Comparison of ENCODE assay signal across 8 mouse cellular contexts in the genomic region with DNA sequence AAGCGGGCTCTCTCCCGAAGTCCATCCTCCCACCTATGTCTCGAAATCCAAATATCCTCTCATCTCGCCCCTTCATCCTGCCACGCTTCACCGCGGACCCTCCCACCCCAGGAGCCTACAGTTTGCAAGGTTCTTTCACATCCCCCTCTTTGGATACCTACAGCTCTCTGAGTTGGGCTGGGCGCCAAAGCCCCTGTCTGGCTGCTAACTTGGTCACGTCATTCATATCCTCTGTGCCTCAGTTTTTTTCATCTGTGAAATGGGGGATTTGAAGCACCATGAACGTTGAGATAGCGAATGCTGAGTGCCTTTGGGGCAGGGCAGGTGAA. TPM values are rescaled to one million over a fixed set of nuclear protein-coding genes. Genes with fewer than 3 reads are reported as not detected.
A peak's percentile ranks its signal among the peaks of the same experiment; 100 is the strongest.
DNase-seq lines count a peak whose midpoint lies in the region; ATAC-seq and TF ChIP-seq lines count a peak whose summit lies in the region.

No protein-coding gene starts in this region.

- peak overlapping the region; percentile 86 for H3K9ac ChIP-seq in heart, embryonic 15.5 days
- peak overlapping the region; percentile 44 for H3K9ac ChIP-seq in MEL (ENCODE audit: control insufficient read depth, low read depth, low read length, poor library complexity, severe bottlenecking)
- H3K9ac ChIP-seq in forebrain, embryonic 16.5 days (replicated peaks; ENCODE audit: low read depth, low read length): peak overlapping the region; percentile 96
- H3K9ac ChIP-seq in liver, postnatal 0 days (replicated peaks): peak overlapping the region; percentile 64; the same call in 1 of the 2 replicates

- ATAC-seq in heart, embryonic 15.5 days (replicated peaks; ENCODE audit: insufficient number of reproducible peaks, insufficient read depth, low FRiP score, low read depth): peak; percentile 3; the same call in 1 of the 2 replicates
- no peak; the same call in 1 of the 2 replicates for ATAC-seq in forebrain, embryonic 16.5 days
- ATAC-seq in liver, postnatal 0 days: no peak

- H3K4me2 ChIP-seq in heart, embryonic 15.5 days: peak overlapping the region; percentile 99
- peak overlapping the region; percentile 75 for H3K4me2 ChIP-seq in forebrain, embryonic 16.5 days (ENCODE audit: low read length)
- peak overlapping the region; percentile 98 for H3K4me2 ChIP-seq in liver, postnatal 0 days (ENCODE audit: low read depth, low read length)

- WGBS in heart, embryonic 15.5 days: under 1% methylated on average over 11 of the region's 11 CpGs
- under 1% methylated on average over 11 of the region's 11 CpGs for WGBS in forebrain, embryonic 16.5 days
- 3% methylated on average over 11 of the region's 11 CpGs for whole genome bisulfite sequencing in liver, postnatal 0 days (ENCODE audit: insufficient replicate concordance)

- intact Hi-C loops in heart, postnatal 36 days (cut with DNase I): loop anchor here (2.0 kb wide), 1 partner anchor 68 kb away; no protein-coding TSS in a partner anchor

- TF ChIP-seq RAD21 in MEL (IDR thresholded peaks at IDR 0.05; ENCODE audit: low read depth, low read length): no peak

- no peak for TF ChIP-seq CTCF in MEL (IDR thresholded peaks at IDR 0.05 in 2 of 3, conservative IDR thresholded peaks at IDR 0.05 in 1 of 3; ENCODE audit: control insufficient read depth in 1 of 3, insufficient read depth in 1 of 3, low read depth in 2 of 3, low read length in 3 of 3, poor library complexity in 1 of 3, severe bottlenecking in 1 of 3)
- TF ChIP-seq CTCF in liver, postnatal 0 days (IDR thresholded peaks at IDR 0.05; ENCODE audit: low read depth): no peak

- H3K79me2 ChIP-seq in MEL (ENCODE audit: control insufficient read depth, insufficient read depth, low read length, poor library complexity): no peaks in the 10 kb centered on the region; the same call in 1 of the 2 replicates

- no peak overlapping the region for H3K27ac ChIP-seq in heart, embryonic 15.5 days
- no peak overlapping the region for H3K27ac ChIP-seq in MEL (ENCODE audit: control insufficient read depth, low read depth, low read length)
- H3K27ac ChIP-seq in forebrain, embryonic 16.5 days (ENCODE audit: low read length): no peak overlapping the region
- H3K27ac ChIP-seq in liver, postnatal 0 days (ENCODE audit: low read depth): no peak overlapping the region

- no peaks in the 10 kb centered on the region for H3K27me3 ChIP-seq in heart, embryonic 15.5 days
- peaks cover 0 to 2% of the 10 kb centered on the region in 2 experiments; a peak in 2 of 4 replicates for H3K27me3 ChIP-seq in MEL (ENCODE audit: control insufficient read depth in 1 of 2, insufficient read depth in 2 of 2, low read length in 2 of 2)
- no peaks in the 10 kb centered on the region for H3K27me3 ChIP-seq in forebrain, embryonic 16.5 days (replicated peaks; ENCODE audit: control insufficient read depth, insufficient read depth, low read length)
- 0 out of 2 replicates have a peak, but pooled peaks cover 2% of the 10 kb centered on the region for H3K27me3 ChIP-seq in liver, postnatal 0 days (ENCODE audit: insufficient read depth, low read length)

- TF ChIP-seq POLR2A in MEL (IDR thresholded peaks at IDR 0.05; ENCODE audit: control insufficient read depth in 1 of 2, insufficient read depth in 1 of 2, low read depth in 1 of 2, low read length in 2 of 2, poor library complexity in 1 of 2): no peak

- TF ChIP-seq EP300 in MEL (IDR thresholded peaks at IDR 0.05; ENCODE audit: low read depth in 1 of 2, low read length in 2 of 2): no peak
- TF ChIP-seq EP300 in liver, postnatal 0 days (IDR thresholded peaks at IDR 0.05; ENCODE audit: low read depth): no peak

- peaks cover 17% of the 10 kb centered on the region for H3K4me1 ChIP-seq in heart, embryonic 15.5 days (replicated peaks)
- H3K4me1 ChIP-seq in MEL (ENCODE audit: control insufficient read depth in 1 of 2, insufficient read depth in 2 of 2, low read length in 2 of 2): peaks cover 0 to 3% of the 10 kb centered on the region in 2 experiments; a peak in 1 of 4 replicates
- H3K4me1 ChIP-seq in forebrain, embryonic 16.5 days (replicated peaks; ENCODE audit: control insufficient read depth, insufficient read depth, low read length): peaks cover 20% of the 10 kb centered on the region
- peaks cover 8% of the 10 kb centered on the region for H3K4me1 ChIP-seq in liver, postnatal 0 days (ENCODE audit: insufficient read depth)

- no peaks in the 10 kb centered on the region for H3K9me3 ChIP-seq in heart, embryonic 15.5 days (replicated peaks)
- H3K9me3 ChIP-seq in MEL (replicated peaks; ENCODE audit: insufficient read depth, low read length): no peaks in the 10 kb centered on the region
- no peaks in the 10 kb centered on the region for H3K9me3 ChIP-seq in forebrain, embryonic 16.5 days (ENCODE audit: control insufficient read depth, low read length)
- H3K9me3 ChIP-seq in liver, postnatal 0 days (ENCODE audit: low read length): no peaks in the 10 kb centered on the region

- no peak for DNase-seq in heart, postnatal 36 days
- no peak for DNase-seq in MEL (ENCODE audit: low read depth, low spot score)
- DNase-seq in liver, postnatal 0 days: no peak
- DNase-seq in frontal cortex, postnatal 25 days (ENCODE audit: low spot score in 2 of 2): no peak
- no peak for DNase-seq in thymus, postnatal 36 days
- no peak for DNase-seq in testis, postnatal 14 days (ENCODE audit: low spot score)

- H3K36me3 ChIP-seq in heart, embryonic 15.5 days: no peaks in the 10 kb centered on the region
- H3K36me3 ChIP-seq in MEL (ENCODE audit: control insufficient read depth in 1 of 2, insufficient read depth in 2 of 2, low read length in 2 of 2): no peaks in the 10 kb centered on the region
- no peaks in the 10 kb centered on the region for H3K36me3 ChIP-seq in forebrain, embryonic 16.5 days (ENCODE audit: control insufficient read depth, insufficient read depth)
- no peaks in the 10 kb centered on the region for H3K36me3 ChIP-seq in liver, postnatal 0 days (replicated peaks; ENCODE audit: insufficient read depth, low read length)

- H3K4me3 ChIP-seq in heart, embryonic 15.5 days: peak overlapping the region; percentile 83
- H3K4me3 ChIP-seq in MEL (ENCODE audit: control insufficient read depth in 1 of 2, insufficient read depth in 1 of 2, low read depth in 2 of 2, low read length in 2 of 2): peak overlapping the region; percentile 41 to 51
- H3K4me3 ChIP-seq in forebrain, embryonic 16.5 days (replicated peaks; ENCODE audit: low read length): peak overlapping the region; percentile 71
- peak overlapping the region; percentile 69 for H3K4me3 ChIP-seq in liver, postnatal 0 days (ENCODE audit: low read depth, low read length)

TF ChIP-seq in MEL, 35 proteins besides CTCF, POLR2A, EP300 and RAD21:
- no peak for TF ChIP-seq MXI1 (IDR thresholded peaks at IDR 0.05; ENCODE audit: low read depth, low read length)
- TF ChIP-seq MAX (IDR thresholded peaks at IDR 0.05; ENCODE audit: low read length): no peak
- no peak for TF ChIP-seq ZKSCAN1 (IDR thresholded peaks at IDR 0.05; ENCODE audit: low read depth, low read length)

RNA-seq across cellular contexts. Expression of gene Vps37d, which starts 0.4 kb away (rescaled TPM):
- 2.5 and 4.1 TPM in 2 replicates for polyA plus RNA-seq in heart, embryonic 15.5 days (2015; fragmentation: Nextera tagmentation; extraction: Ambion mirVana)
- total RNA-seq in heart, postnatal 36 days (2021): 1 to 10 TPM in 1 of 2 experiments, under 1 TPM in 1; 0.95 to 1.6 TPM
- total RNA-seq in MEL (2012; rRNA removed): 0.23 and 0.31 TPM in 2 replicates
- polyA plus RNA-seq in MEL (2012; ENCODE audit: insufficient read depth in 1 of 2, insufficient read length in 2 of 2, low read depth in 1 of 2, low replicate concordance in 2 of 2, missing spikeins in 1 of 2): 1 to 10 TPM in 1 of 2 experiments, not detected in 1; 1.2 TPM
- 27.2 and 27.7 TPM in 2 replicates for polyA plus RNA-seq in forebrain, embryonic 16.5 days (2015; fragmentation: Nextera tagmentation; extraction: Ambion mirVana)
- 0.53 and 0.80 TPM in 2 replicates for polyA plus RNA-seq in liver, postnatal 0 days (2015; fragmentation: Nextera tagmentation; extraction: Ambion mirVana)

RNA-seq across cellular contexts. Expression of gene Mlxipl, which starts 11.2 kb away (rescaled TPM):
- polyA plus RNA-seq in heart, embryonic 15.5 days (2015; fragmentation: Nextera tagmentation; extraction: Ambion mirVana): 1.4 and 2.2 TPM in 2 replicates
- 10 to 100 TPM; 23.5 to 31.7 TPM for total RNA-seq in heart, postnatal 36 days (2021)
- total RNA-seq in MEL (2012; rRNA removed): not detected in 2 replicates
- not detected for polyA plus RNA-seq in MEL (2012; ENCODE audit: insufficient read depth in 1 of 2, insufficient read length in 2 of 2, low read depth in 1 of 2, low replicate concordance in 2 of 2, missing spikeins in 1 of 2)
- polyA plus RNA-seq in forebrain, embryonic 16.5 days (2015; fragmentation: Nextera tagmentation; extraction: Ambion mirVana): 0.68 and 0.76 TPM in 2 replicates
- polyA plus RNA-seq in liver, postnatal 0 days (2015; fragmentation: Nextera tagmentation; extraction: Ambion mirVana): 18.2 and 19.5 TPM in 2 replicates

RNA-seq across cellular contexts. Expression of gene Bud23, which starts 13.7 kb away (rescaled TPM):
- polyA plus RNA-seq in heart, embryonic 15.5 days (2015; fragmentation: Nextera tagmentation; extraction: Ambion mirVana): 49.4 and 68.2 TPM in 2 replicates
- total RNA-seq in heart, postnatal 36 days (2021): 10 to 100 TPM; 21.2 to 24.7 TPM
- 87.5 and 101 TPM in 2 replicates for total RNA-seq in MEL (2012; rRNA removed)
- polyA plus RNA-seq in MEL (2012; ENCODE audit: insufficient read depth in 1 of 2, insufficient read length in 2 of 2, low read depth in 1 of 2, low replicate concordance in 2 of 2, missing spikeins in 1 of 2): 100 to 1,000 TPM in 1 of 2 experiments, not detected in 1; 222 TPM
- polyA plus RNA-seq in forebrain, embryonic 16.5 days (2015; fragmentation: Nextera tagmentation; extraction: Ambion mirVana): 81.9 and 96.3 TPM in 2 replicates
- polyA plus RNA-seq in liver, postnatal 0 days (2015; fragmentation: Nextera tagmentation; extraction: Ambion mirVana): 38.3 TPM in 2 replicates

RNA-seq across cellular contexts. Expression of gene Dnajc30, which starts 14.4 kb away (rescaled TPM):
- 27.2 and 32.1 TPM in 2 replicates for polyA plus RNA-seq in heart, embryonic 15.5 days (2015; fragmentation: Nextera tagmentation; extraction: Ambion mirVana)
- 10 to 100 TPM; 38.5 to 40.4 TPM for total RNA-seq in heart, postnatal 36 days (2021)
- total RNA-seq in MEL (2012; rRNA removed): 6.5 and 7.4 TPM in 2 replicates
- polyA plus RNA-seq in MEL (2012; ENCODE audit: insufficient read depth in 1 of 2, insufficient read length in 2 of 2, low read depth in 1 of 2, low replicate concordance in 2 of 2, missing spikeins in 1 of 2): 10 to 100 TPM in 1 of 2 experiments, not detected in 1; 15.6 TPM
- polyA plus RNA-seq in forebrain, embryonic 16.5 days (2015; fragmentation: Nextera tagmentation; extraction: Ambion mirVana): 35.2 and 40.4 TPM in 2 replicates
- polyA plus RNA-seq in liver, postnatal 0 days (2015; fragmentation: Nextera tagmentation; extraction: Ambion mirVana): 28.7 and 33.3 TPM in 2 replicates

RNA-seq across cellular contexts. Expression of gene Stx1a, which starts 55.2 kb away (rescaled TPM):
- polyA plus RNA-seq in heart, embryonic 15.5 days (2015; fragmentation: Nextera tagmentation; extraction: Ambion mirVana): 6.2 and 10.2 TPM in 2 replicates
- 1 to 10 TPM; 1.7 to 2.0 TPM for total RNA-seq in heart, postnatal 36 days (2021)
- total RNA-seq in MEL (2012; rRNA removed): 3.2 and 3.3 TPM in 2 replicates
- polyA plus RNA-seq in MEL (2012; ENCODE audit: insufficient read depth in 1 of 2, insufficient read length in 2 of 2, low read depth in 1 of 2, low replicate concordance in 2 of 2, missing spikeins in 1 of 2): 1 to 10 TPM in 1 of 2 experiments, not detected in 1; 6.0 TPM
- polyA plus RNA-seq in forebrain, embryonic 16.5 days (2015; fragmentation: Nextera tagmentation; extraction: Ambion mirVana): 81.6 and 110 TPM in 2 replicates
- polyA plus RNA-seq in liver, postnatal 0 days (2015; fragmentation: Nextera tagmentation; extraction: Ambion mirVana): 2.3 and 2.5 TPM in 2 replicates

Comparison
In these comparisons a context has a peak if more than half of its experiments do, and no peak if none do; other contexts are left out.
1. H3K9ac ChIP-seq: peak in every context shown above with its lines; median percentile 96 in forebrain, embryonic 16.5 days; 86 in heart, embryonic 15.5 days; 64 in liver, postnatal 0 days; 44 in MEL.